Mouse (Mus musculus): Measurements from ENCODE around the gene Ift57.

- no peak for TF ChIP-seq EP300 (IDR thresholded peaks at IDR 0.05; ENCODE audit: low read depth)
- no peak for TF ChIP-seq CTCF (IDR thresholded peaks at IDR 0.05; ENCODE audit: low read depth)
Measured at GRCm38 (mm10) chr16:49770320-49771189, 71.5 kb downstream of the Ift57 start.

Measured in heart, postnatal 0 days (tissue).